Mouse (Mus musculus) kidney, adult 8-10 months (tissue): ENCODE data around the gene Slc39a2.
"Not testable (repeated sequence)": the region's sequence is repeated elsewhere in the genome, so short reads cannot be mapped to it uniquely, and the experiment has no call there.

Experiments
- DNase-seq, 2 experiments: peaks; one replicate each; pipeline ENCODE4 v3.0.0; 2022

Gene Slc39a2

GRCm38 (mm10) chr14:51902806-51903710 is 10.4 kb downstream of the Slc39a2 start:
- peak; percentile 50 to 67 for DNase-seq

GRCm38 (mm10) chr14:51903782-51904181 is 11.1 kb downstream of the Slc39a2 start:
- no peak for DNase-seq

GRCm38 (mm10) chr14:51904706-51905105 is 12.0 kb downstream of the Slc39a2 start:
- no peak for DNase-seq

- no peak for DNase-seq
These were observed 13.4 kb downstream of the Slc39a2 start for GRCm38 (mm10) chr14:51906102-51906501.

GRCm38 (mm10) chr14:51911301-51911700 is 18.6 kb downstream of the Slc39a2 start:
- DNase-seq = no peak

DNA sequence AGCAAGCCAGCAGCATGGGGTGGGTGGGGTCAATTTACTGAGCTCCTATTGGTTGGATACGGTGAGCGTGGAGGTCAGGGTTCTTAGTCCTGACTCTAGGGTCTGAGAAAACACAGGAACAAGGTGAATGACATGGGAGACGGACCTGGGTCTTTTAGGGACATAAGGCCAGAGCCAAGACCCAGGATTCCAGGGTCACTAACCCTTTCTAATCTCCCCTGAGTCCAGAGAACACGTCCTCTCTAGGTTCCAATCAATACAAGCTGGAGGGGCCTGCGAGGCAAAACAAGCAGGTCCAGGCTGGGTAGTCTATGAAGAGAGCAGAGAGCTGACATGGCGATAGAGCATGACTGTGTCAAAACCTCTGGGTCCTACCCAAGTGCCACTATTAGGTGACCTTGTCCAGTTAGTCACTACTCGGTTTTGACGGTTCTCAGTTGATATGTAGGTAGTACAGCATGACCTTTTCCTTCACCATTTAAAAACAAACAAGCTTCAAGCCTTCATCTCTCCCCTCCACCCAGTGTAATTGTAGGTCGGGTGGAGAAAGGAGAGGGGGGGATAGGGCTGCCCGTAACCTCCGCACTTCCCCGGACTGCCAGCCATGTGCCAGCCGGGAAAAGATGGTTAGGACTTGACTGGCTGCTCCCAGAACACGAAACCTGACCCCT is 19.8 kb downstream of the Slc39a2 start:
- DNase-seq = peak; percentile 53 to 71

DNA sequence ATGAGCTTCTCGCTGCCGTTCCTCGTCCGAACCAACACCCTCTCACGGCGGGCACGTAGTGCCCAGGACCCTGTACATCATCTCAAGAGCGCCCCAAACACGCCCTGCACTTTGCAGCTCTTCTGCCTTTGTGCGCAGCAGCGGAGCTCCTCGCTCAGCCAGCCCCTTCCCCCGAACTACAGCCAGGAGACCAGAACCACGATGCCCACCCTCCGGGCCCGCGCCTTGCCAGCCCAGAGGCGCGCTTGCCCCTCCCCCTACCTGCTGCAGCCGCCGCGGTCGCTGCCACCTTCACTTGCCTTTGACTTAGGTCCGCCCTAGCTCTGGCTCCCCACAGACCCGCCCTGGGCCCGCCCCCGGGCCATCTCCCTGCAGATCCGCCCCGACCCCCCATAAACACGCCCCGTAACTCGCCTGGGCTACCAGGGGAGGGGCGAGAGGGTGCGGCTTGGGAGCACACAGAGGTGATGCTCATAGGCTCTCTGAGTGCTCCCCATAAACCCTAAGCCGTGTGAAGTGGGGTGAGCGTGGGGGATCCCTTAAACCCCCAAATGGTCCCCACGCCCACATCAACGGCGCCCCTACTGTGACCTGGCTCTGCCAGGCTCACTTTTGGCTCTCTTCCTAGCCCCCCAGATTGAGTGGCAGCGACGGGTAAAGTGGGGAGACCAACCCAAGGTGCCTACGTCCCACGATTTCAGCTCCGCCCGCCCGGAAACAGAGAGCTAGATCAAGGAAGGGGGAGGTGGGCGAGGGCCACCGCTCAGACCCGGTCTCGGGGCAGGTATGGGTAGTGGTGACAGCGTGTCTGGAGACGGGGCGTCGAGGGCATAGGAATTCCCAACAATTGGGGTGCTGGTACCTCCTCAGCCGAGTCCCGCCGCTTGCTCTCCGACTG is 20.6 kb downstream of the Slc39a2 start:
- peak; percentile 84 to 90 for DNase-seq

DNA sequence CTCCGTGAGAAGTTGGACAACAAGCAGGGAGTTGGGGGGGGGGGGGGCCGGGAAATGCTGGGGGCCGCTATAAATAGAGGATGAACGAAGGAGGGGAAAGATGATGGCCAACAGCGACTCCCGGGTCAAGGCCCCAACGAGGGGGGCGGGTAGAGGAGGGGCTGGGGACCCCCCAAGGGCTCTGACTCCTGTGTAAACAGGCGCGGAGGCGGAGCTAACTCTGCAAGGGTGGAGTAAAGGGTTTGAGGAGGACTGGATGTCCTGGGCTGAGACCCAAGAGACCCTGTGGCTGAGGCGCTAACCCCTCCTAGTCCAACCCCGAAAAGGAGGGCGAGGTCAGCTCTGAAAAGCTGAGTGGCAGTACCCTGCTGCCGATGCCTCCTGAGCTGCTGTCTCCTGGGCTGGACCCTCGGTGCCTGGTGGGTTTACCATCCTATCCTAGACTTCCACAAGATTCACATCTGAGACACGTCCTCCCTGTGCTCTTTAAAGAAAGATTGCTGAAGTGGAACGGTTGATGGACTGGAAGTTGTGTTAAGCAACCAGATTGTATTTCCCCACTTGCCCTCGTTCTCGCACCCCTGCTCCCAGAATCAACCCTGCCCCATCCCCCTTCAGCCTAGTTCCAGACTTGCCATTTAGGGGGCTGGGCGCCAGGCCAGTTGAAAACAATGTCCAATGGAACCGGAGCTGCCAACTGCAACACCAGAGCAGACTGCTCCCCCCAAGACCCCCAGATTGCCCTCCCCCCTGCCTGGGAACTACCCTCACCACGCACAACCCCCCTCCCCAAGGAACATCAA is 21.5 kb downstream of the Slc39a2 start, which contains the start of gene Ndrg2:
TSS of gene Ndrg2 (minus strand) at position 199 of the 803 bp plus-strand sequence.
- DNase-seq = peak; percentile 63 to 70

DNA sequence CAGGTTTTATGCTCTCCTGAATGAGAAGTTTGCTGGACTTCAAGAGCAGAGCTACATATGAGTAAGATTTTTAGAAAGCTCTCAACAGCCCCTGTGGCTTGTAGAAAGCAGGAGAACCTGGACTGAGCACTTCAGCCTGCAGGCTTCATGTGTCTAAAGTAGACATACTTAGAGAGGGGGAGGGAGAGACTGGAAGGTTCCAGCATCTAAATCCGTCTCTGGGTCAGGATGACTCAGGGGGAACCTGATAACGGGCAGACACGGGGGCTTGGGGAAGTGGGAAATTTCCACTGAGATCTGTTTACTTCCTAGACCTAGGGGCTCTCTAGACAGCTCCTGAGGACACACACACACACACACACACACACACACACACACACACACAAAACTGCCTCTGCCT is 22.3 kb downstream of the Slc39a2 start:
- DNase-seq = no peak

DNA sequence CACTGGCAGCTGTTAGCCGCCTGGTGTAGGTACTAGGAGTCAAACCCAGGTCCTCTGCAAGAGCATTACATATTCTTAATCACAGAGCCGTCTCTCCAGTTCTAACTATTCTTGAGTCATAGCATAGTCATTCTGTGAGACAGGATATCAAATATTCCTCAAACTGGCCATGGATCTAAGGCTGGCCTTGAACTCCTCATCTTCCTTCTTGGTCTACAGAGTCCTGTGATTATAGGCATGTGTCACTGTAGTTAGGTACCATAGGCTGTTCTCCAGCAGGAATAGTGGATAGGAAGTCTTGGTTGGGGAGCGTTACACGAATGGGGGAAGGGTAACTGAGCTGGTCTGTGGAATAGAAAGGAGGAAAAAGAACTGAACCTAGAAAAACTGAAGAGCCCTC is 23.9 kb downstream of the Slc39a2 start:
- no peak for DNase-seq

DNA sequence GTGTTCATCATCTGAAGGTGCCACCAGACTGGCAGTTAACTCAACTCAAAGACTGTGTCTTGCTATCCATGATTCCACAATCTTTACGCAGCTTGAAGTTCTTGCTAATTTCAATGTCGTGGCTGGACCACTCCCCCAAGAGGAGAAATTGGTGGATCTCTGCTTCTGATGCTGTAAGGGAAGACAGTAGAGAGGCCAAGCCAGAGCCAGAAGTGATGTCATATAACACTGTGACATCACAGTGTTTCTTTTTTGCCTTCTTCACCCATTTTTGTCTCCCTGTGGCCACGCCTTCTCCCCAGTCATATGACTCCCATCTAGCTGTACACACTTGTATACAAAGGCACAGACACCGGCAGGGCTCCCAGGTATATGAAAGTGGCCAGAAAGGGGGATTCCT is 25.4 kb downstream of the Slc39a2 start, which contains the start of gene Tppp2:
TSS of gene Tppp2 (plus strand) at position 301 of the 400 bp plus-strand sequence.
- DNase-seq = no peak

DNA sequence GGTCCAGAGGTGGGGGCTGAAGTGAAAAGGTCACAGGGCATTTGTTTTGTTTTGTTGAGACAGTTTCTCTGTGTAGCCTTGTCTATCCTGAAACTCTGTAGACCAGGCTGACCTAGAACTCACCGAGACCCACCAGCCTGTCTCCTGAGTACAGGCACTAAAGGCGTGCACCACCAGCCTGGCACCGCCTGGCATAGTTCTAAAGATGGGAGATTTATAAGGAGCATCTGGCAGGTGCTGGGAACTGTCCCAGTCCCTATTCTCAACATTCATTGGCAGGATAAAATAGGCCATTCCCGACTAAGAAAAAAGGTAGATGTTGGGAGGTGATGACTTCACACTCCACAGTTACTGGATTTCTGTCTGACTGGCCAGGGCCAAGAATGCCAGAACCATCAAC is 26.3 kb downstream of the Slc39a2 start:
- DNase-seq = no peak

GRCm38 (mm10) chr14:51921759-51922570 is 29.3 kb downstream of the Slc39a2 start:
- no peak for DNase-seq

GRCm38 (mm10) chr14:51922571-51922865 is 29.8 kb downstream of the Slc39a2 start, which contains the start of gene Rnase13:
Gene Rnase13, minus strand, starts transcription at chr14:51922773.
- DNase-seq = no peak

GRCm38 (mm10) chr14:51922910-51923309 is 30.2 kb downstream of the Slc39a2 start:
- no peak for DNase-seq

DNA sequence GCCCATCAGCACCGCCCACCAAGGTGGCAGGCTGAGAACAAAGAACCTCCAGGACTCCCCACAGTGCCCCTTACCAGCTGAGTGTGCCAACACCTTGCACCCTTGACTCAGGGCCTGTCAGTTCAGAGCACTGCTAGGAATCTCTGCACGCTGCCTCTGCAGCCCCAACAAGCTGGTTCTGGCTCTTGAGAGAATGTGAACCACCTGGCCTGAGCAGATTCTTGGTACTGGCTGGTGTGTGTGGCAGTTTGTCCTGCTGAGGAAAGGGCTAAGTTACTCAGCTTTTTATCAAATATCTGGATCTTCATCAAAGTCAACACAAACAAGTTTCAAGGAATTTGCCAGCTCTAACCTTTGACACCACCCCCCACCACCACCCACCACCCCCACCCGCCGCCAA is 30.8 kb downstream of the Slc39a2 start:
- no peak for DNase-seq

GRCm38 (mm10) chr14:51926930-51927329 is 34.2 kb downstream of the Slc39a2 start:
- not testable (repeated sequence) for DNase-seq

GRCm38 (mm10) chr14:51929309-51929943 is 36.7 kb downstream of the Slc39a2 start:
- peak; percentile 70 to 74 for DNase-seq

DNA sequence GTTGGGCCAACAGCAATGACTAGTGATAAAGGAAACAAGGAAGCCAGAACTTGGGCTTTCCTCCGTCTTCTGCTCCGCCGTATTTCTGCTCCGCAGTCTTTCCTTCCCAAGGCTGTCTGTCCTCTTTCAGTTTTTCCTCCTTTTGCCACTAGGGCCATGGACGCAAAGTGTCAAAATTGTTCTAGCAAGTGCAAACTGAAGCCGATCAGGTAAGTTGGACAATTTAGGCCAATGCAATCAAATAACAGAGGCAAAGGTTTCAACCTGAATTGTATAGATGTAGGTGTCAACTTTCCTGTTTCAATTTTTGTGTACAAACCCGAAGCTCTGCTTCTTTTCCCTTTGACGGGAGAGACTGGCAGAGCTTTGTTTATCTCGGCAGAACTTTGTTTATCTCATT is 37.3 kb downstream of the Slc39a2 start:
- no peak for DNase-seq

GRCm38 (mm10) chr14:51930824-51931223 is 38.1 kb downstream of the Slc39a2 start:
- DNase-seq = peak; percentile 73 to 78
